Mouse (Mus musculus): ENCODE measurements at regions not wholly inside any gene's neighbourhood (a gene's known extent, or its start where the extent isn't known, plus 50 kb on each side); places are given as distances from the start of the nearest gene placed in this dataset.

GRCm38 (mm10) chr3:73435241-73435640 lies 273.0 kb downstream of the Bche start:
- DNase-seq (ENCODE audit: low read depth, low spot score), result no peak

GRCm38 (mm10) chr3:73434331-73434730 lies 273.9 kb downstream of the Bche start:
- no peak for DNase-seq (ENCODE audit: low read depth, low spot score)

- no peak for DNase-seq (ENCODE audit: low read depth, low spot score)
These were observed 298.2 kb downstream of the Bche start for GRCm38 (mm10) chr3:73409929-73410522.

GRCm38 (mm10) chr3:73401395-73401794 lies 306.8 kb downstream of the Bche start:
- no peak for DNase-seq (ENCODE audit: low read depth, low spot score)

GRCm38 (mm10) chr3:73395808-73396207 lies 312.4 kb downstream of the Bche start:
- no peak for DNase-seq (ENCODE audit: low read depth, low spot score)

GRCm38 (mm10) chr3:73389722-73390651 lies 318.2 kb downstream of the Bche start:
- DNase-seq (ENCODE audit: low read depth, low spot score), result no peak

- DNase-seq (ENCODE audit: low read depth, low spot score), result no peak
These were observed 297.4 kb upstream of the Slitrk3 start for GRCm38 (mm10) chr3:73354861-73355496.

- peak; percentile 48 for DNase-seq (ENCODE audit: low read depth, low spot score)
These were observed 285.6 kb upstream of the Slitrk3 start for GRCm38 (mm10) chr3:73343199-73343598.

GRCm38 (mm10) chr3:73339730-73340129 lies 282.1 kb upstream of the Slitrk3 start:
- DNase-seq (ENCODE audit: low read depth, low spot score), result no peak

GRCm38 (mm10) chr3:73323214-73323613 lies 265.6 kb upstream of the Slitrk3 start:
- DNase-seq (ENCODE audit: low read depth, low spot score), result peak; percentile 4

Data from mesoderm, embryonic 11.5 days (tissue).